Mouse (Mus musculus): ENCODE results near the gene Commd2. TPM values are rescaled to one million over a fixed set of nuclear protein-coding genes. Genes with fewer than 3 reads are reported as not detected.

Gene Commd2
- 7.3 and 9.2 TPM in 2 replicates for total RNA-seq (2015; ENCODE audit: low replicate concordance)
- 2.2 and 8.5 TPM in 2 replicates for total RNA-seq (2017; ENCODE audit: low replicate concordance)

GRCm38 (mm10) chr3:57651231-57651864 is at the start of gene Commd2:
Gene Commd2 (minus strand): TSS chr3:57651715.
- peak; percentile 99 for ATAC-seq (replicated peaks; ENCODE audit: low FRiP score, poor library complexity, severe bottlenecking)

- ATAC-seq (replicated peaks; ENCODE audit: low FRiP score, poor library complexity, severe bottlenecking), result no peak
Observed at GRCm38 (mm10) chr3:57696779-57697178, 45.3 kb upstream of the Commd2 start.

GRCm38 (mm10) chr3:57696249-57696648 is 44.7 kb upstream of the Commd2 start:
- no peak for ATAC-seq (replicated peaks; ENCODE audit: low FRiP score, poor library complexity, severe bottlenecking)

GRCm38 (mm10) chr3:57692719-57693118 is 41.2 kb upstream of the Commd2 start, which contains the start of gene Ankub1:
Gene Ankub1 (minus strand): TSS chr3:57692799.
- no peak for ATAC-seq (replicated peaks; ENCODE audit: low FRiP score, poor library complexity, severe bottlenecking)

- ATAC-seq (replicated peaks; ENCODE audit: low FRiP score, poor library complexity, severe bottlenecking), result no peak
Observed at GRCm38 (mm10) chr3:57691772-57692171, 40.3 kb upstream of the Commd2 start.

- ATAC-seq (replicated peaks; ENCODE audit: low FRiP score, poor library complexity, severe bottlenecking), result no peak
Observed at GRCm38 (mm10) chr3:57677786-57678185, 26.3 kb upstream of the Commd2 start.

GRCm38 (mm10) chr3:57674075-57674474 is 22.6 kb upstream of the Commd2 start:
- ATAC-seq (replicated peaks; ENCODE audit: low FRiP score, poor library complexity, severe bottlenecking), result no peak

GRCm38 (mm10) chr3:57673586-57673985 is 22.1 kb upstream of the Commd2 start:
- no peak for ATAC-seq (replicated peaks; ENCODE audit: low FRiP score, poor library complexity, severe bottlenecking)

- ATAC-seq (replicated peaks; ENCODE audit: low FRiP score, poor library complexity, severe bottlenecking), result no peak
Observed at GRCm38 (mm10) chr3:57667054-57667723, 15.7 kb upstream of the Commd2 start.

- no peak for ATAC-seq (replicated peaks; ENCODE audit: low FRiP score, poor library complexity, severe bottlenecking)
Observed at GRCm38 (mm10) chr3:57665880-57666279, 14.4 kb upstream of the Commd2 start.

- ATAC-seq (replicated peaks; ENCODE audit: low FRiP score, poor library complexity, severe bottlenecking), result no peak
Observed at GRCm38 (mm10) chr3:57664682-57665081, 13.2 kb upstream of the Commd2 start.

GRCm38 (mm10) chr3:57663731-57664130 is 12.2 kb upstream of the Commd2 start:
- ATAC-seq (replicated peaks; ENCODE audit: low FRiP score, poor library complexity, severe bottlenecking), result no peak

GRCm38 (mm10) chr3:57658608-57659007 is 7.1 kb upstream of the Commd2 start:
- no peak for ATAC-seq (replicated peaks; ENCODE audit: low FRiP score, poor library complexity, severe bottlenecking)

GRCm38 (mm10) chr3:57653646-57654045 is 2.1 kb upstream of the Commd2 start:
- no peak for ATAC-seq (replicated peaks; ENCODE audit: low FRiP score, poor library complexity, severe bottlenecking)

- no peak for ATAC-seq (replicated peaks; ENCODE audit: low FRiP score, poor library complexity, severe bottlenecking)
Observed at GRCm38 (mm10) chr3:57652485-57652884, 970 bp upstream of the Commd2 start.

GRCm38 (mm10) chr3:57651865-57652259 is 347 bp upstream of the Commd2 start:
- ATAC-seq (replicated peaks; ENCODE audit: low FRiP score, poor library complexity, severe bottlenecking), result no peak

- ATAC-seq (replicated peaks; ENCODE audit: low FRiP score, poor library complexity, severe bottlenecking), result no peak
Observed at GRCm38 (mm10) chr3:57643191-57643590, 8.3 kb downstream of the Commd2 start.

GRCm38 (mm10) chr3:57637596-57637995 is 13.9 kb downstream of the Commd2 start:
- no peak for ATAC-seq (replicated peaks; ENCODE audit: low FRiP score, poor library complexity, severe bottlenecking)

GRCm38 (mm10) chr3:57634763-57635487 is 16.6 kb downstream of the Commd2 start:
- no peak for ATAC-seq (replicated peaks; ENCODE audit: low FRiP score, poor library complexity, severe bottlenecking)

GRCm38 (mm10) chr3:57626954-57627513 is 24.5 kb downstream of the Commd2 start:
- ATAC-seq (replicated peaks; ENCODE audit: low FRiP score, poor library complexity, severe bottlenecking), result no peak
